Mouse (Mus musculus): ENCODE data around the gene Arhgef25. TPM values are rescaled to one million over a fixed set of nuclear protein-coding genes. Genes with fewer than 3 reads are reported as not detected.
A peak's percentile ranks its signal among the peaks of the same experiment; 100 is the strongest.
"Not testable (repeated sequence)": the region's sequence is repeated elsewhere in the genome, so short reads cannot be mapped to it uniquely, and the experiment has no call there.

Arhgef25 gene
- polyA plus RNA-seq, 1 experiment from 2014 or later = 23.7 TPM

- Histone ChIP-seq H3K27ac (no peak overlapping the region), H3K27me3 (ENCODE audit: poor library complexity, severe bottlenecking) (peaks cover 95% of the 10 kb centered on the region), H3K9me3 (no peaks in the 10 kb centered on the region), H3K36me3 (replicated peaks) (no peaks in the 10 kb centered on the region), H3K4me3 (no peak overlapping the region), H3K4me1 (peaks cover 53% of the 10 kb centered on the region)
- 50% methylated on average over 10 of the region's 10 CpGs for WGBS
- DNase-seq (ENCODE audit: extremely low spot score, low spot score) = no peak
These were observed 22.2 kb downstream of the Arhgef25 start for GRCm38 (mm10) chr10:127167614-127168192.

- DNase-seq (ENCODE audit: extremely low spot score, low spot score) = no peak
- no peaks in the 10 kb centered on the region for H3K9me3 ChIP-seq
- peaks cover 53% of the 10 kb centered on the region for H3K4me1 ChIP-seq
- peaks cover 91% of the 10 kb centered on the region for H3K27me3 ChIP-seq (ENCODE audit: poor library complexity, severe bottlenecking)
- 23% methylated on average over 15 of the region's 15 CpGs for WGBS
- H3K36me3 ChIP-seq (replicated peaks) = no peaks in the 10 kb centered on the region
- no peak overlapping the region for H3K27ac ChIP-seq
- peak overlapping the region; percentile 68 for H3K4me3 ChIP-seq
These were observed 22.9 kb downstream of the Arhgef25 start for GRCm38 (mm10) chr10:127166771-127167613.

- no peak for DNase-seq (ENCODE audit: extremely low spot score, low spot score)
- Histone ChIP-seq H3K9me3 (no peaks in the 10 kb centered on the region), H3K27ac (peak overlapping the region; percentile 82; the same call in 1 of the 2 replicates), H3K4me1 (peaks cover 52% of the 10 kb centered on the region), H3K36me3 (replicated peaks) (no peaks in the 10 kb centered on the region), H3K4me3 (peak overlapping the region; percentile 68), H3K27me3 (ENCODE audit: poor library complexity, severe bottlenecking) (peaks cover 85% of the 10 kb centered on the region)
- WGBS = 1% methylated on average over 11 of the region's 11 CpGs
These were observed 23.5 kb downstream of the Arhgef25 start for GRCm38 (mm10) chr10:127166404-127166715.

DNA sequence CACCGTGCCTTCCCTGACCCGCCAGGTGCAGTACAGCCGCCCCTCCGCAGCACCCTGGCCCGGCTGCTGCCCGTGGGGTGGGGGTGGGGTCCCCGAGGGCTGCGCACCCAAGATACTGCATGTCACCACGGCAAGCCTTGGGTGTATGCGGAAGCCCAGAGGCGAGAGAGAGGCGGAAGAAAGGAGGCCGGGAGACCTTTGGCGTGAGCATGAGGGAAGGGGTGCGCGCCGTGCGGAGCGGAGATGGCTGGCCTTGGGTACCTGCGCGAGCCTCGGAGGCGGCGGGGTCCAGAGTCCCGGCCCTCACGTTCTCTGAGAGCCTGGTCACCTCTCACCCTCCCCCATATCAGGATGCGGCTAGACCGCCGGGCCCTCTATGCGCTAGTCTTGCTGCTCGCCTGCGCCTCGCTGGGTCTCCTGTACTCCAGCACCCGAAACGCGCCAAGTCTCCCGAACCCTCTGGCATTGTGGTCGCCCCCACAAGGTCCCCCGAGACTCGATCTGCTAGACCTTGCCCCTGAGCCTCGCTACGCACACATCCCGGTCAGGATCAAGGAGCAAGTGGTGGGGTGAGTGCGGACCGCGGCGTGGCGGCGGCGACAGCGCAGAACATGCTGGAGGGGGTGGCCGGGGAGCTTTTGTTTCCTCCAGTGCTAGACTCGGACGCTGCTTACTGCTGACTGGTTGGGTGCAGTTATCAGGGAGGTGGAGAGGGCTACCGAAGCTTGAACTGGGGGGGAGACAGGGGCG is 24.1 kb downstream of the Arhgef25 start:
- no peaks in the 10 kb centered on the region for H3K36me3 ChIP-seq (replicated peaks)
- peak overlapping the region; percentile 82 for H3K27ac ChIP-seq
- no peaks in the 10 kb centered on the region for H3K9me3 ChIP-seq
- peak; percentile 65 for DNase-seq (ENCODE audit: extremely low spot score, low spot score)
- H3K4me1 ChIP-seq = peaks cover 47% of the 10 kb centered on the region
- H3K4me3 ChIP-seq = peak overlapping the region; percentile 68
- WGBS = under 1% methylated on average over 56 of the region's 56 CpGs
- peaks cover 80% of the 10 kb centered on the region for H3K27me3 ChIP-seq (ENCODE audit: poor library complexity, severe bottlenecking)

- Histone ChIP-seq H3K9me3 (no peaks in the 10 kb centered on the region), H3K4me3 (peak overlapping the region; percentile 68), H3K4me1 (peaks cover 41% of the 10 kb centered on the region), H3K27me3 (ENCODE audit: poor library complexity, severe bottlenecking) (peaks cover 74% of the 10 kb centered on the region), H3K27ac (peak overlapping the region; percentile 82), H3K36me3 (replicated peaks) (no peaks in the 10 kb centered on the region)
- WGBS = under 1% methylated on average over 42 of the region's 42 CpGs
- DNase-seq (ENCODE audit: extremely low spot score, low spot score) = no peak
These were observed 24.6 kb downstream of the Arhgef25 start for GRCm38 (mm10) chr10:127165354-127165653.

GRCm38 (mm10) chr10:127164631-127165353 is 25.1 kb downstream of the Arhgef25 start, which contains the start of gene B4galnt1:
B4galnt1 (plus strand) TSS chr10:127165225.
- DNase-seq (ENCODE audit: extremely low spot score, low spot score) = peak; percentile 80
- H3K27me3 ChIP-seq (ENCODE audit: poor library complexity, severe bottlenecking) = peaks cover 69% of the 10 kb centered on the region
- H3K27ac ChIP-seq = peak within 1 kb of the TSS; percentile 82
- no peaks in the 10 kb centered on the region for H3K36me3 ChIP-seq (replicated peaks)
- peak within 1 kb of the TSS; percentile 68 for H3K4me3 ChIP-seq
- 2% methylated on average over 52 of the region's 52 CpGs for WGBS
- H3K9me3 ChIP-seq = no peaks in the 10 kb centered on the region
- peaks cover 36% of the 10 kb centered on the region for H3K4me1 ChIP-seq

GRCm38 (mm10) chr10:127164190-127164589 is 25.7 kb downstream of the Arhgef25 start:
- no peak for DNase-seq (ENCODE audit: extremely low spot score, low spot score)
- Histone ChIP-seq H3K9me3 (no peaks in the 10 kb centered on the region), H3K27ac (no peak overlapping the region), H3K4me1 (peaks cover 33% of the 10 kb centered on the region), H3K27me3 (ENCODE audit: poor library complexity, severe bottlenecking) (peaks cover 63% of the 10 kb centered on the region), H3K4me3 (0 out of 2 replicates have a peak overlapping the region, but pooled peaks have one; percentile 68), H3K36me3 (replicated peaks) (no peaks in the 10 kb centered on the region)
- WGBS = 95% methylated on average over 4 of the region's 4 CpGs

GRCm38 (mm10) chr10:127162771-127163261 is 27.1 kb downstream of the Arhgef25 start:
- not testable (repeated sequence) for H3K36me3 ChIP-seq (replicated peaks); H3K4me3 ChIP-seq; DNase-seq (ENCODE audit: extremely low spot score, low spot score); H3K9me3 ChIP-seq; H3K27ac ChIP-seq
- Histone ChIP-seq H3K4me1 (peaks cover 32% of the 10 kb centered on the region), H3K27me3 (ENCODE audit: poor library complexity, severe bottlenecking) (peaks cover 49% of the 10 kb centered on the region)
- 66% methylated on average over 7 of the region's 7 CpGs for WGBS

DNA sequence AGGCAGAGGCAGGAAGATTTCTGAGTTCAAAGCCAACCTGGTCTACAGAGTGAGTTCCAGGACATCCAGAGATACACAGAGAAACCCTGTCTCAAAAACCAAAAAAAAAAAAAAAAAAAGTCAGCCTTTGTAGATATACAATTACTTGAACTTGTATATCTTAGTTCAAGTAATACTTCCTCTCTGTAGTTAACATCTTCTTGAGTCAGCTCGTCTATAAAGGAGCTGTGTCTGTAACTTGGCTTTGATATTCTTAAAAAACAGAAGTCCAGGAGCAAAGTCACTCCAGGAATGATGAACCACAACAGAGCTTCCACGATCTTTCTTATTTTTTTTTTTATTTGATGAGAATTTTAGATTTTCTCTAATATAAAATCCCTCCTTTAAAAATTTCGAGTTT is 29.2 kb downstream of the Arhgef25 start:
- H3K4me1 ChIP-seq = peaks cover 14% of the 10 kb centered on the region
- 79% methylated on average over 3 of the region's 3 CpGs for WGBS
- no peak overlapping the region for H3K27ac ChIP-seq
- no peak for DNase-seq (ENCODE audit: extremely low spot score, low spot score)
- no peaks in the 10 kb centered on the region for H3K36me3 ChIP-seq (replicated peaks)
- peaks cover 29% of the 10 kb centered on the region for H3K27me3 ChIP-seq (ENCODE audit: poor library complexity, severe bottlenecking)
- no peak overlapping the region for H3K4me3 ChIP-seq
- H3K9me3 ChIP-seq = no peaks in the 10 kb centered on the region

DNA sequence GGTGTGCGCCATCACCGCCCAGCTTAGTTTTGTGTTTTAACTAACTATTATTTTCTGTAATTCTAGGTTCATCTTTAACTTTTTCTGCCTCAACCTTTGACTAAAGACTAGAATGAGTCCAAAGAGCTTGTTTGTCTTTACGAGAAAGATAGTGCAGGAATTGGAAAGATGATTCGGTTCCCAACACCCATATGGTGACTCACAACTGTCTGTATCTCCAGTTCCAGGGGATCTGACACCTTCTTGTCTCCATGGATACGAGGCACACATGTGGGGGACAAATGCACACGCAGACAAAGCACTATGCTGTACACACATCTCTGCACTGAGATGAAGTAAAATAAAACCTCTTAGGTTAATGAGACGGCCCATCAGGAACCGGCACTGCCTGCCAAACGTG is 29.8 kb downstream of the Arhgef25 start:
- 89% methylated on average over 9 of the region's 9 CpGs for whole genome bisulfite sequencing
- Histone ChIP-seq H3K27me3 (ENCODE audit: poor library complexity, severe bottlenecking) (peaks cover 22% of the 10 kb centered on the region), H3K36me3 (replicated peaks) (no peaks in the 10 kb centered on the region), H3K4me3 (no peak overlapping the region), H3K9me3 (no peaks in the 10 kb centered on the region), H3K4me1 (peaks cover 7% of the 10 kb centered on the region), H3K27ac (no peak overlapping the region)
- DNase-seq (ENCODE audit: extremely low spot score, low spot score) = no peak

- no peak overlapping the region for H3K27ac ChIP-seq
- WGBS = 78% methylated on average over 3 of the region's 3 CpGs
These were observed 31.4 kb downstream of the Arhgef25 start for GRCm38 (mm10) chr10:127158471-127158870.

GRCm38 (mm10) chr10:127156511-127156910 is 33.4 kb downstream of the Arhgef25 start:
- Histone ChIP-seq H3K27me3 (ENCODE audit: poor library complexity, severe bottlenecking) (no peaks in the 10 kb centered on the region), H3K4me1 (no peaks in the 10 kb centered on the region), H3K9me3 (peaks cover 3% of the 10 kb centered on the region; the same call in 1 of the 2 replicates), H3K4me3 (no peak overlapping the region), H3K36me3 (replicated peaks) (no peaks in the 10 kb centered on the region), H3K27ac (no peak overlapping the region)
- 82% methylated on average over 1 of the region's 1 CpGs for WGBS
- DNase-seq (ENCODE audit: extremely low spot score, low spot score) = no peak

More at GRCm38 (mm10) chr10:127158471-127158870, 31.4 kb downstream of the Arhgef25 start:
- Histone ChIP-seq H3K27me3 (ENCODE audit: poor library complexity, severe bottlenecking) (peaks cover 7% of the 10 kb centered on the region), H3K36me3 (replicated peaks) (no peaks in the 10 kb centered on the region), H3K9me3 (no peaks in the 10 kb centered on the region), H3K4me1 (no peaks in the 10 kb centered on the region), H3K4me3 (no peak overlapping the region)
- no peak for DNase-seq (ENCODE audit: extremely low spot score, low spot score)

Measured in forebrain, embryonic 10.5 days (tissue).